Mouse (Mus musculus): Measurements from ENCODE around the gene Lmf1. TPM values are rescaled to one million over a fixed set of nuclear protein-coding genes. Genes with fewer than 3 reads are reported as not detected.

The Lmf1 gene
- polyA plus RNA-seq, 1 experiment from 2014 or later: 29.0 TPM

DNA sequence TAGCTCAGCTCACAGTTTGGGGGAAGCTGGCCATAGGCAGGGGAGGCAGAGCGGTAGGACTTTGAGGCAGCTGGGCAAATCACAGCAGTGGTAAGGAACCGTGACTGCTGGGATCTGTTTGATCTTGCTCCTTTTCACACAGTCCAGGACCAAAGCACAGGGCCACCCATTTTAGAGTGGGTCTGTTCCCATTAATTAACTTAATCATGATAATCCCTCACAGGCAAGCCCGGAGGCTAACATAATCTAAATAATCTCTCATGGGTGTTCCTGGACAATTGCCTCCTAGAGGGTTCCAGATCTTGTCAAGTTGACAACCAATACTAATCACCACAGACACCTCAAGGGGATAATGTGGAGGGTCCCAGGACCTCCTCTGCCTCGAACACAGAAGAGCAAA, 19.3 kb upstream of the Lmf1 start:
- no peak for DNase-seq (ENCODE audit: low spot score)
- Histone ChIP-seq H3K27me3 (ENCODE audit: low read depth, poor library complexity, severe bottlenecking) (peaks cover 21% of the 10 kb centered on the region), H3K36me3 (0 out of 2 replicates have a peak, but pooled peaks cover 3% of the 10 kb centered on the region), H3K4me3 (no peak overlapping the region), H3K9me3 (replicated peaks) (no peaks in the 10 kb centered on the region), H3K4me1 (peaks cover 59% of the 10 kb centered on the region), H3K27ac (peak overlapping the region; percentile 27; the same call in 1 of the 2 replicates)
- WGBS: 52% methylated on average over 4 of the region's 4 CpGs

DNA sequence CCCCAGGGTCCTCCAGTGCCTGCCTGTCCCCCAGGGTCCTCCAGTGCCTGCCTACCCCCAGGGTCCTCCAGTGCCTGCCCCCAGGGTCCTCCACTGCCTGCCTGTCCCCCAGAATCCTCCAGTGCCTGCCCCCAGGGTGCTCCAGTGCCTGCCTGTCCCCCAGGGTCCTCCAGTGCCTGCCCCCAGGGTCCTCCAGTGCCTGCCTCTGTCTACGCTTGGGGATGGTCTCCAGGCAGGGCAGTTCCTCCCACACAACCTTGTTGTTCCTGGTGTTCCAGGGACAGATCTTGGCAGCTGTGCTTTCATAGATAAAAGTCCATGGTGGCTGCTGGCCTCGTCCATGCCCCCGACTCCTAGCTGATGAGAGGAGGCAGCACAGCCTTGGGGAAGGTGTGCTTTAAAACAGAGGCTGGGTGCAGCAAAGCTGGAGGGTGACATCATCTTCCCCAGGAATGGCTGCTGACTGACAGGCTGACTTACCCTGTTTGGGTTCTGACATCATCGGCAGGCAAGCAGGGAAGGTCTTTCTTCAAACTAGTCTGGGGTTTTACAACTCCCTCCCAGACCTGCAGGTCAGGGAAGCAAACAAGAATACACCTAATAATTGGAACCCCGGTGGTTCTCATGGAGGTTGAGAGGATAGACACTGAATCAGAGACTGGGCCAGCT, 18.2 kb upstream of the Lmf1 start:
- peaks cover 59% of the 10 kb centered on the region for H3K4me1 ChIP-seq
- H3K27me3 ChIP-seq (ENCODE audit: low read depth, poor library complexity, severe bottlenecking): peaks cover 21% of the 10 kb centered on the region
- H3K36me3 ChIP-seq: 0 out of 2 replicates have a peak, but pooled peaks cover 3% of the 10 kb centered on the region
- H3K9me3 ChIP-seq (replicated peaks): no peaks in the 10 kb centered on the region
- no peak overlapping the region for H3K4me3 ChIP-seq
- H3K27ac ChIP-seq: peak overlapping the region; percentile 63
- DNase-seq (ENCODE audit: low spot score): no peak
- 70% methylated on average over 5 of the region's 5 CpGs for WGBS

DNA sequence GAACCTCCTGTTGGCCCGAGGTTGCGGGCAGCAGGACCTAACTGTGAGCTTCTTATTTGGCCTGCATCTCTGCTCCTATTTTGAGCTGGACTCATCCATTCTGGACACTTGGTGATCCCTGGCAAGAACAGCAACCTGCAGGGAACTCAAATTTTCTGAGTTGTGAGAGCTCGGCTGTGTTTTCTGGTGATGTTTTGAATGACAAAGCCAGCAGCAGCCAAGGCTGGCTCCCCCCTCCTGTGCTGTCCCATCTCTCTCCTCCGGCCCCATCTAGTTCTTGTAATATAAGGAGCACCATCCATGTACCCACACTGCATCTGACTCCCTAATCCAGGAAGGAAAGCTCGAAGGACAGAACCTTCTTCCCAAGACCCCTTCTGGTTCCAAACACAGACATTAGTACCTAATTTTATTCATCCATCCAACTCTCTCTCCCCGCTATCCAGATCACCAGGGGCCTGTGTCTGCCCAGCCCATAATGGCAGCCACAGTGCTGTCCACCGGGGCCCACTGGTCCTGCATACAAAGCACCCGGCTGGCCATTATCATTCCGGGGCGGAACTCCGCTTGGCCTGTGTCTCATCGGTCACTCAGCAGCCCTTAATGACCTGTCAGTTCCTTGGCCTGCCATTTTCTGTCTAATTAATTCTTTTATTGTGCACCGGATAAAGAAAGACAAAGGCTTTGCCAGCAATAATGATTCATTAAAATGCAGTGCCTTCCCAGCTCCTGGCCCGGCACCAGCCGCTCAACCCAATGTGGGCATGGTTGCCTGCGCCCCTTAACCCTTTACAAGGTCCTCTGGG, 17.5 kb upstream of the Lmf1 start:
- Histone ChIP-seq H3K27ac (peak overlapping the region; percentile 21; the same call in 1 of the 2 replicates), H3K4me1 (peaks cover 58% of the 10 kb centered on the region), H3K36me3 (0 out of 2 replicates have a peak, but pooled peaks cover 3% of the 10 kb centered on the region), H3K27me3 (ENCODE audit: low read depth, poor library complexity, severe bottlenecking) (peaks cover 25% of the 10 kb centered on the region), H3K4me3 (no peak overlapping the region), H3K9me3 (replicated peaks) (no peaks in the 10 kb centered on the region)
- 81% methylated on average over 16 of the region's 16 CpGs for WGBS
- DNase-seq (ENCODE audit: low spot score): no peak

DNA sequence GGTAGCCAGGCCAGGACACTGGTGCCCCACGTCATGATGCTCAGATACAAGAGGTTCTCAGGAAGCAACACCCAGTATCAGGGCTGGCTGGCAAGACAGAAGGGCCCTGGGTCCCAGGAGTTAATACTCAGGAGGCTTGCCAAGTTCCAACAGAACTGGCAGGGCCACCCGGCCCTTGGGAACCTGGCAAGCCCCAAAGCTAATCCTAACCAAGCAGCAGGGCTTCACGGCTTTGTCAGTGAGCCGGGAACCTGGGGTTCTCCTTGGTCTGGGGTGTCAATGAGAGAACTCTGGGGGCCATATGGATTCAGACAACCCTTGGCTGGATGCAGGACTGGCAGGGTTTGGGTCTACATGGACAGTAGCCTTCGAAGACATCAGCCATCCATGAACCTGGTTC, 14.4 kb upstream of the Lmf1 start:
- H3K4me1 ChIP-seq: peaks cover 72% of the 10 kb centered on the region
- WGBS: 89% methylated on average over 5 of the region's 5 CpGs
- H3K27me3 ChIP-seq (ENCODE audit: low read depth, poor library complexity, severe bottlenecking): peaks cover 54% of the 10 kb centered on the region
- H3K9me3 ChIP-seq (replicated peaks): no peaks in the 10 kb centered on the region
- no peak overlapping the region for H3K4me3 ChIP-seq
- DNase-seq (ENCODE audit: low spot score): no peak
- H3K27ac ChIP-seq: peak overlapping the region; percentile 17; the same call in 1 of the 2 replicates
- peaks cover 15% of the 10 kb centered on the region for H3K36me3 ChIP-seq

DNA sequence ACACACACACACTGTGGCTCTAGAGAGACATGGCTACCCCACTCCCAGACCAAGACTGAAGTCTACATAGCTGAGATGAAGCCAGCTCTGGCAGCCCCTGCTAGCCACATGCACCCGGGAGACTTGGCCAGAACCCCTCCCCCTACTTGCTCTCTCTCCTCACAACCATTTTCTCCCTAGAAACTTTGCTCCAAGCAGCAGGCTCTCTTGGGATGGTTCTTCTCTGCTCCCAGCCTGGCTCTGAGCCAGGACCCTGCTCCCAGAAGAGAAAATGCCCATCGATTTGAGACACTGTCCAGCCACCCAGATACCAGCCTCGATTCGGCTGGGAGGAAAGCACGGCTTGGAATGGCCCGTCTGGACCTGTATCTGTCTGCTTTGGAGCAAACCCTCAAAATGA, 13.6 kb upstream of the Lmf1 start:
- H3K9me3 ChIP-seq (replicated peaks): no peaks in the 10 kb centered on the region
- peaks cover 76% of the 10 kb centered on the region for H3K4me1 ChIP-seq
- H3K4me3 ChIP-seq: 0 out of 2 replicates have a peak overlapping the region, but pooled peaks have one; percentile 13
- H3K27me3 ChIP-seq (ENCODE audit: low read depth, poor library complexity, severe bottlenecking): peaks cover 56% of the 10 kb centered on the region
- H3K27ac ChIP-seq: peak overlapping the region; percentile 66
- WGBS: 28% methylated on average over 6 of the region's 6 CpGs
- H3K36me3 ChIP-seq: peaks cover 15% of the 10 kb centered on the region
- DNase-seq (ENCODE audit: low spot score): peak; percentile 45

DNA sequence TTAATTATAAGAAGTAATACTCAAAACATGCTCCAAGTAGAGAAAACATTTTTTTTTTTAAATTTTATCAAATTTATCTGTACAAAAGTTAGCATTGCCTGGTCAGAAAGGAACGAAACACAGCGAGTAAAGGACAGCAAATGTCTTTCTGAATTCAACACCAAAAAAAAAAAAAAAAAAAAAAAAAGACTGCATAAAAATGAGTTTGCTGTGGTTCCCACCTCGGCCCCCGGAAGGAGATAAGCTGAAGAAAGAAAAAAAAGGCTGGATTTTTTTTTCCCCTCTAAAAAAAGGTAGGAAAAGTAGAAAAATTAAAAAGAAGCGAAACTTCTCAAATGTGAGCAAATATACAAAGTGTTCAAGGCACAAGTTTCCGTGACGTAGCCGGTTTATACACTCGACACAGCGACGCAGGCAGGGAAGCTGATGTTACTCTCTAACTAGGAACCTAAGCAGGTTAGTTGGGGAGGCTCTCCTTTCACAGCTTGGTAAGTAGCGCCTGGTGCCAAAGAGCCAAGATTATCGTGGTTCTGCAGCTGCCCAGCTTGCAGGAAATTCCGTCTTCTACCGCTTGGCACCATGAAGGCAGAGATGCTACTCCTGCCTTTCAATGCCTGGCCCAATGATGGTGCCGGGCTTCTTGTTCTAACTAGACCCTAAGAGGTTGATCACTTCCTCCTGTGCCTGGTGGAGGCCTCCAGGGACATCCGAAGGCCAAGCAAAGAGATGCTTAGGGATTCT, 12.9 kb upstream of the Lmf1 start:
- no peaks in the 10 kb centered on the region for H3K9me3 ChIP-seq (replicated peaks)
- peaks cover 15% of the 10 kb centered on the region for H3K36me3 ChIP-seq
- H3K27ac ChIP-seq: peak overlapping the region; percentile 66; the same call in 1 of the 2 replicates
- peaks cover 77% of the 10 kb centered on the region for H3K4me1 ChIP-seq
- no peak overlapping the region for H3K4me3 ChIP-seq
- peaks cover 54% of the 10 kb centered on the region for H3K27me3 ChIP-seq (ENCODE audit: low read depth, poor library complexity, severe bottlenecking)
- 81% methylated on average over 17 of the region's 17 CpGs for WGBS
- no peak for DNase-seq (ENCODE audit: low spot score)

DNA sequence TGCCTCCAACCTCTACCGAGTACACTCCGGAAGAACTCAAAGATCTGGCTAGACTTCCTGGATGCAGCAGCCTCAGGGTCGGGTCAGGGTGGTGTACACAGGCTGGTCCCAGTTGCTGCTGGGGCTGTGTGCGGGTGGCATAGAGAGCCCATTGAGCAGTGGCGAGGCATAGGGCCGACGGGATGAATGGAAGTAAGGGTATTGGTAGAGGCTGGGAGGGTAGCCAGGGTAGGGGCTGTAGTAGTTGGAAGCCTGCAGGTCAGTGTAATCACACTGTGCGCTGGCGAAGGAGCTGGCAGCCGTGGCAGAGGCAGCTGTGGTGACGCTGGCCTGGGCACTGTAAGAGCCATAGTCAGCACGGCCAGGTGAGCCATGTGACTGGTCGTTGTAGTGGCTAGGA, 11.6 kb upstream of the Lmf1 start:
- no peak for DNase-seq (ENCODE audit: low spot score)
- H3K27ac ChIP-seq: 0 out of 2 replicates have a peak overlapping the region, but pooled peaks have one; percentile 38
- H3K9me3 ChIP-seq (replicated peaks): no peaks in the 10 kb centered on the region
- 0 out of 2 replicates have a peak overlapping the region, but pooled peaks have one; percentile 1 for H3K4me3 ChIP-seq
- H3K36me3 ChIP-seq: peaks cover 15% of the 10 kb centered on the region
- H3K4me1 ChIP-seq: peaks cover 78% of the 10 kb centered on the region
- H3K27me3 ChIP-seq (ENCODE audit: low read depth, poor library complexity, severe bottlenecking): peaks cover 65% of the 10 kb centered on the region
- WGBS: 79% methylated on average over 13 of the region's 13 CpGs

DNA sequence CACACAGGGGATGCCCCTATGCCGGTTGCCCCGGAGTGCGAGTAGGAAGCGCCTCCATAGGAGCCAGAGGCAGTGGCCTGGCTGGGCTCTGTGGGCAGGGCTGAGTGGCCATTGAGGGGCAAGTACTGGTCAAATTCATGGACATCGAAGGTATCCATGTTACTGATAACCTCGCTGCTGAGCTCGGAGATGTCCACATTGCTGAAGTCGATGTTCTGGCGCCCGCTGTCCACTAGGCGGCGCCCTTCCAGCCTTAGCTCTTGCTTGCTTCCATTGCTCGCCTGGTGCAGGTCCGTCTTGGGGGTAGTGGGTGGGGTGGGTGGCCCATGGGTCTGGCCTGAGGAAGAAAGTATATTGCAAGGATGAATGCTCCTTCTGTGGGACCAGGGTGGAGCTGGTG, 11.1 kb upstream of the Lmf1 start:
- H3K4me3 ChIP-seq: 0 out of 2 replicates have a peak overlapping the region, but pooled peaks have one; percentile 1
- 22% methylated on average over 14 of the region's 14 CpGs for WGBS
- H3K27me3 ChIP-seq (ENCODE audit: low read depth, poor library complexity, severe bottlenecking): peaks cover 69% of the 10 kb centered on the region
- peaks cover 15% of the 10 kb centered on the region for H3K36me3 ChIP-seq
- no peaks in the 10 kb centered on the region for H3K9me3 ChIP-seq (replicated peaks)
- peaks cover 82% of the 10 kb centered on the region for H3K4me1 ChIP-seq
- peak; percentile 90 for DNase-seq (ENCODE audit: low spot score)
- H3K27ac ChIP-seq: 0 out of 2 replicates have a peak overlapping the region, but pooled peaks have one; percentile 38

DNA sequence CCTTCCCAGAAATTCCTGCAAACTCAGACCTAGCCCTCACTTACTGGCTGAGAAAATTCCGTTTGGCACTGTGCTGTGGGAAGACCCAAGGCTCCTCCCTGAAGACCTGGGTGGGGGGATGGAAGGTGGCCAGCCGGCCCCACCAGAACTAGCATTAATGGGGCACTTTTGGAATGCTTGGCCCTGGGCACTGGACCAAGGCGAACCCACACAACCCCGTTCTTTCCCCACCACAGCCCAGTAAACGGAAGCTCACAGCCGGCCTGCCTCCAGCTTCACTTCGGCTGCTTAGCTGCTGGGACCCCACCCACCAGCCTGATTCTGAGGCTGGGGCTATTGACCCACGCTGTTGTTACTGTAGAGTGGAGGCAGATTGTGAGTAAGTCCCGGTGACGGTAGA, 10.7 kb upstream of the Lmf1 start:
- H3K4me3 ChIP-seq: peak overlapping the region; percentile 71; the same call in 1 of the 2 replicates
- H3K4me1 ChIP-seq: peaks cover 83% of the 10 kb centered on the region
- 50% methylated on average over 10 of the region's 10 CpGs for WGBS
- H3K27ac ChIP-seq: no peak overlapping the region
- no peak for DNase-seq (ENCODE audit: low spot score)
- H3K27me3 ChIP-seq (ENCODE audit: low read depth, poor library complexity, severe bottlenecking): peaks cover 74% of the 10 kb centered on the region
- no peaks in the 10 kb centered on the region for H3K9me3 ChIP-seq (replicated peaks)
- peaks cover 15% of the 10 kb centered on the region for H3K36me3 ChIP-seq

DNA sequence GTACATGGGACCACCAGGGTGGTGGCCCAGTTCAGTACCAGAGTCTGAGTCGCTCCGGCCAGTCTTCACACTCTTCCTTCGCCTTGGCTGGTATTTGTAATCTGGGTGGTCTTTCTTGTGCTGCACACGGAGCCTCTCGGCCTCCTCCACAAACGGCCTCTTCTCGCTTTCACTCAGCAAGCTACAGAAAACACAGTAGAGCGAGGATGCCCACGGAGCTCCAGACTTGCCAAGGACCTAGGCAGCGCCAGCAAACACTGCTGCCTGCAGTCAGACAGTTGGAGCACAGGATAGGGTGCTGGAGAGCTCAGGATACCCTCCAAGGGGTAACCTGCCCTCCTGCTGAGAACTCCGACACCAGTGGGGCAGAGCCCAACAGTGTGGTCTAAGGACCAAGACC, 10.0 kb upstream of the Lmf1 start:
- H3K27me3 ChIP-seq (ENCODE audit: low read depth, poor library complexity, severe bottlenecking): peaks cover 76% of the 10 kb centered on the region
- peaks cover 12% of the 10 kb centered on the region for H3K36me3 ChIP-seq
- no peak for DNase-seq (ENCODE audit: low spot score)
- 0 out of 2 replicates have a peak overlapping the region, but pooled peaks have one; percentile 5 for H3K27ac ChIP-seq
- H3K4me1 ChIP-seq: peaks cover 86% of the 10 kb centered on the region
- H3K4me3 ChIP-seq: peak overlapping the region; percentile 71
- WGBS: 74% methylated on average over 11 of the region's 11 CpGs
- no peaks in the 10 kb centered on the region for H3K9me3 ChIP-seq (replicated peaks)

DNA sequence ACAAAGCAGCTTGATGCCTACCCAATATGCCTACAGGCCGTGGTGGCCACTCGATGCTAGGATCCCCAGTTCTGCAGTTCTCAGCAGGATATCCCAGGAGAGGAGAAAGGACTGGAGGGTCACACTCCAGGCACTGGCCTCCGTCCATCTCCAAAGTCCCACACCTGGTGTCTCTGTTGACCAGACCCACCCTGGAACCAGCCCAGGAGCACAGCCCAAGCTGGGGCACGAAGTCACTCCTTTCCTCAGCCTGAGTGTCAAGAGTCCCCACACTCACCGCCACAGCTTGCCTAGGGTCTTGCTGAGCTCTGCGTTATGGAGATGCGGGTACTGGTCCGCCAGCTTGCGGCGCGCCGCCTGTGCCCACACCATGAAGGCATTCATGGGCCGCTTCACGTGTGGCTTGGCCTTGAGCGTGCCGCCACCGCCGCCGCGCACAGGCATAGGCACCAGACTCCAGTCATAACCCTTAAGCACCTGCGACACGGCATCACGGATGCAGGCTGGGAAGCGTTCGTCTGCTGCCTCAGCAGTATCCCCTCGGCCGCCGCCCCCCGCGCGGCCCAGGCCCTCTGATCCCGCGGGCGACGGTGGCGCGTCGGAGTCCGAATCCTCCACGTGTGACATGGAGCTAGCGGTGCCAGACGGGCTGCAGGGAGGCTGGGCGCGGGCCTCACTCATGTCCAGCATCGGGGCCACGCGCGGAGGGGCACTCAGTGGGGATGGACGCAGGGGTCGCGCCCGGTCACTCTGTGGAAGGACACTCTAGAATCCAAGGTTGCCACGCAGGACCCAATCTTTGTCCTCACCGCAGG, 8.8 kb upstream of the Lmf1 start:
- Histone ChIP-seq H3K4me3 (peak overlapping the region; percentile 71), H3K9me3 (replicated peaks) (no peaks in the 10 kb centered on the region), H3K36me3 (peaks cover 12% of the 10 kb centered on the region), H3K4me1 (peaks cover 76% of the 10 kb centered on the region), H3K27me3 (ENCODE audit: low read depth, poor library complexity, severe bottlenecking) (peaks cover 81% of the 10 kb centered on the region), H3K27ac (peak overlapping the region; percentile 83)
- DNase-seq (ENCODE audit: low spot score): no peak
- WGBS: 3% methylated on average over 54 of the region's 54 CpGs

All from limb, embryonic 10.5 days (tissue).